Mouse (Mus musculus): ENCODE results near the gene Egln1. TPM values are rescaled to one million over a fixed set of nuclear protein-coding genes. Genes with fewer than 3 reads are reported as not detected.

Egln1 gene
- polyA plus RNA-seq, 1 experiment, result 134 TPM

GRCm38 (mm10) chr8:124863729-124864128, 85.4 kb downstream of the Egln1 start:
- H3K4me3 ChIP-seq (ENCODE audit: insufficient read depth, low read depth, low read length), result peak overlapping the region; percentile 71
- peaks cover 9% of the 10 kb centered on the region for H3K4me1 ChIP-seq (ENCODE audit: control insufficient read depth, insufficient read depth, insufficient read length, low read length)
- peak overlapping the region; percentile 82 for H3K27ac ChIP-seq (replicated peaks; ENCODE audit: low read depth, low read length)

GRCm38 (mm10) chr8:124863163-124863677, 85.9 kb downstream of the Egln1 start:
- peak overlapping the region; percentile 71 for H3K4me3 ChIP-seq (ENCODE audit: insufficient read depth, low read depth, low read length)
- peak overlapping the region; percentile 82 for H3K27ac ChIP-seq (replicated peaks; ENCODE audit: low read depth, low read length)
- peaks cover 6% of the 10 kb centered on the region for H3K4me1 ChIP-seq (ENCODE audit: control insufficient read depth, insufficient read depth, insufficient read length, low read length)

GRCm38 (mm10) chr8:124862321-124863162, 86.6 kb downstream of the Egln1 start, which contains the start of the genes Gnpat and 2810004N23Rik:
Gene Gnpat, plus strand, starts transcription at chr8:124863033.
Gene 2810004N23Rik, minus strand, starts transcription at chr8:124863120.
- Histone ChIP-seq H3K4me3 (ENCODE audit: insufficient read depth, low read depth, low read length) (peak within 1 kb of the TSS; percentile 71), H3K27ac (replicated peaks; ENCODE audit: low read depth, low read length) (peak within 1 kb of the TSS; percentile 82), H3K4me1 (ENCODE audit: control insufficient read depth, insufficient read depth, insufficient read length, low read length) (peaks cover 5% of the 10 kb centered on the region)

GRCm38 (mm10) chr8:124860188-124860587, 88.9 kb downstream of the Egln1 start:
- no peaks in the 10 kb centered on the region for H3K4me1 ChIP-seq (ENCODE audit: control insufficient read depth, insufficient read depth, insufficient read length, low read length)
- no peak overlapping the region for H3K27ac ChIP-seq (replicated peaks; ENCODE audit: low read depth, low read length)
- H3K4me3 ChIP-seq (ENCODE audit: insufficient read depth, low read depth, low read length), result no peak overlapping the region

GRCm38 (mm10) chr8:124859466-124859865, 89.7 kb downstream of the Egln1 start:
- Histone ChIP-seq H3K27ac (replicated peaks; ENCODE audit: low read depth, low read length) (no peak overlapping the region), H3K4me3 (ENCODE audit: insufficient read depth, low read depth, low read length) (no peak overlapping the region), H3K4me1 (ENCODE audit: control insufficient read depth, insufficient read depth, insufficient read length, low read length) (no peaks in the 10 kb centered on the region)

Other genes starting within 250 kb of the Egln1 start
- 13.4 and 18.6 TPM in 2 replicates for gene Ttc13, start 227.3 kb downstream of the Egln1 start, polyA plus RNA-seq (2012; ENCODE audit: insufficient read depth, insufficient read length, missing spikeins)
- 5.6 and 9.2 TPM in 2 replicates for gene Arv1, start 227.2 kb downstream of the Egln1 start, polyA plus RNA-seq (2012; ENCODE audit: insufficient read depth, insufficient read length, missing spikeins)
- 0.83 and 1.5 TPM in 2 replicates for gene Fam89a, start 197.5 kb downstream of the Egln1 start, polyA plus RNA-seq (2012; ENCODE audit: insufficient read depth, insufficient read length, missing spikeins)
- 7.1 and 8.0 TPM in 2 replicates for gene Trim67, start 156.2 kb downstream of the Egln1 start, polyA plus RNA-seq (2012; ENCODE audit: insufficient read depth, insufficient read length, missing spikeins)
- 133 and 153 TPM in 2 replicates for gene Gnpat, start 86.3 kb downstream of the Egln1 start, polyA plus RNA-seq (2012; ENCODE audit: insufficient read depth, insufficient read length, missing spikeins)
- gene 2810004N23Rik, start 86.2 kb downstream of the Egln1 start, polyA plus RNA-seq (2012; ENCODE audit: insufficient read depth, insufficient read length, missing spikeins), result 12.9 and 17.1 TPM in 2 replicates
- 9.7 and 13.5 TPM in 2 replicates for gene Exoc8, start 51.6 kb downstream of the Egln1 start, polyA plus RNA-seq (2012; ENCODE audit: insufficient read depth, insufficient read length, missing spikeins)
- 10.2 and 14.9 TPM in 2 replicates for gene Sprtn, start 51.4 kb downstream of the Egln1 start, polyA plus RNA-seq (2012; ENCODE audit: insufficient read depth, insufficient read length, missing spikeins)
- 34.8 and 41.0 TPM in 2 replicates for gene Tsnax, start 63.7 kb upstream of the Egln1 start, polyA plus RNA-seq (2012; ENCODE audit: insufficient read depth, insufficient read length, missing spikeins)
- 0.40 TPM in 1 of 2 replicates, not detected in the other for gene Disc1, start 104.9 kb upstream of the Egln1 start, polyA plus RNA-seq (2012; ENCODE audit: insufficient read depth, insufficient read length, missing spikeins)